Mouse (Mus musculus): ENCODE data around the gene Pi4k2b.
"Not testable (repeated sequence)": the region's sequence is repeated elsewhere in the genome, so short reads cannot be mapped to it uniquely, and the experiment has no call there.

Pi4k2b gene

GRCm38 (mm10) chr5:52776466-52777354, 35.3 kb downstream of the Pi4k2b start:
- not testable (repeated sequence) for DNase-seq (ENCODE audit: low spot score in 2 of 2)

GRCm38 (mm10) chr5:52782523-52783250, 41.3 kb downstream of the Pi4k2b start:
- peak; percentile 83 to 90 for DNase-seq (ENCODE audit: low spot score in 2 of 2)

GRCm38 (mm10) chr5:52783251-52783620, 41.9 kb downstream of the Pi4k2b start:
- DNase-seq (ENCODE audit: low spot score in 2 of 2), result no peak

GRCm38 (mm10) chr5:52783957-52784356, 42.6 kb downstream of the Pi4k2b start:
- no peak for DNase-seq (ENCODE audit: low spot score in 2 of 2)

GRCm38 (mm10) chr5:52786556-52787322, 45.4 kb downstream of the Pi4k2b start:
- peak in 1 of 2 experiments; percentile 13 for DNase-seq (ENCODE audit: low spot score in 2 of 2)

- DNase-seq (ENCODE audit: low spot score in 2 of 2), result no peak
Observed at GRCm38 (mm10) chr5:52793230-52793629, 51.9 kb downstream of the Pi4k2b start.

GRCm38 (mm10) chr5:52794109-52794508, 52.7 kb downstream of the Pi4k2b start:
- DNase-seq (ENCODE audit: low spot score in 2 of 2), result no peak

- DNase-seq (ENCODE audit: low spot score in 2 of 2), result no peak
Observed at GRCm38 (mm10) chr5:52799274-52799985, 58.1 kb downstream of the Pi4k2b start.

- no peak for DNase-seq (ENCODE audit: low spot score in 2 of 2)
Observed at GRCm38 (mm10) chr5:52805801-52806200, 64.4 kb downstream of the Pi4k2b start.

GRCm38 (mm10) chr5:52806349-52806748, 65.0 kb downstream of the Pi4k2b start:
- no peak for DNase-seq (ENCODE audit: low spot score in 2 of 2)

GRCm38 (mm10) chr5:52807030-52807429, 65.7 kb downstream of the Pi4k2b start:
- DNase-seq (ENCODE audit: low spot score in 2 of 2), result no peak

- no peak for DNase-seq (ENCODE audit: low spot score in 2 of 2)
Observed at GRCm38 (mm10) chr5:52810446-52810845, 69.1 kb downstream of the Pi4k2b start.

- DNase-seq (ENCODE audit: low spot score in 2 of 2), result no peak
Observed at GRCm38 (mm10) chr5:52811056-52811455, 69.7 kb downstream of the Pi4k2b start.

- no peak for DNase-seq (ENCODE audit: low spot score in 2 of 2)
Observed at GRCm38 (mm10) chr5:52812456-52812855, 71.1 kb downstream of the Pi4k2b start.

- DNase-seq (ENCODE audit: low spot score in 2 of 2), result no peak
Observed at GRCm38 (mm10) chr5:52813312-52813711, 71.9 kb downstream of the Pi4k2b start.

- no peak for DNase-seq (ENCODE audit: low spot score in 2 of 2)
Observed at GRCm38 (mm10) chr5:52818676-52819075, 77.3 kb downstream of the Pi4k2b start.

Data from natural killer cell, adult 2 months (primary cell).